11 mouse cellular contexts compared by ENCODE assay signal in genomic region chr12:103189771-103190170, GRCm38 (mm10). TPM values are rescaled to one million over a fixed set of nuclear protein-coding genes. Genes with fewer than 3 reads are reported as not detected.
A peak's percentile ranks its signal among the peaks of the same experiment; 100 is the strongest.
DNase-seq lines count a peak whose midpoint lies in the region; ATAC-seq and TF ChIP-seq lines count a peak whose summit lies in the region.
"Had no signal": no experiment of that assay in that cellular context is flagged by ENCODE, and none has a peak within 500 bp of the region (broad histone marks: within the 10 kb centered on the region; RNA-seq: fewer than 3 reads in every experiment).

No protein-coding gene starts in this region.

- H3K4me1 ChIP-seq in hindbrain, embryonic 13.5 days (replicated peaks) = peaks cover 12% of the 10 kb centered on the region
- no peaks in the 10 kb centered on the region for H3K4me1 ChIP-seq in hindbrain, embryonic 11.5 days (replicated peaks; ENCODE audit: control insufficient read depth, insufficient read depth, low read length)
- 0 out of 2 replicates have a peak, but pooled peaks cover 7% of the 10 kb centered on the region for H3K4me1 ChIP-seq in neural tube, embryonic 15.5 days

- H3K9ac ChIP-seq in hindbrain, embryonic 13.5 days = no peak overlapping the region
- no peak overlapping the region for H3K9ac ChIP-seq in hindbrain, embryonic 11.5 days (ENCODE audit: low read depth, low read length)
- no peak overlapping the region for H3K9ac ChIP-seq in neural tube, embryonic 15.5 days (replicated peaks)

- no peak for DNase-seq in hindbrain, embryonic 11.5 days (ENCODE audit: low spot score)
- peak; percentile 75 to 77 for DNase-seq in cerebellum, postnatal 10 days
- peak; percentile 78 to 86 for DNase-seq in layer of hippocampus, adult 2 months (ENCODE audit: low spot score in 2 of 2)
- DNase-seq in thymus, postnatal 36 days = no peak
- DNase-seq in thymus, postnatal 10 days (ENCODE audit: low spot score in 2 of 2) = no peak
- no peak for DNase-seq in spleen, postnatal 14 days (ENCODE audit: low spot score in 2 of 2)
- DNase-seq: adrenal gland, postnatal 10 days had no signal

- H3K36me3 ChIP-seq in hindbrain, embryonic 13.5 days = peaks cover 17% of the 10 kb centered on the region
- no peaks in the 10 kb centered on the region for H3K36me3 ChIP-seq in hindbrain, embryonic 11.5 days (ENCODE audit: control insufficient read depth, insufficient read depth, low read length)
- peaks cover 3% of the 10 kb centered on the region; the same call in 1 of the 2 replicates for H3K36me3 ChIP-seq in neural tube, embryonic 15.5 days

- TF ChIP-seq CTCF in layer of hippocampus, adult 2 months (conservative IDR thresholded peaks at IDR 0.05) = no peak

- H3K9me3 ChIP-seq in hindbrain, embryonic 13.5 days = no peaks in the 10 kb centered on the region
- no peaks in the 10 kb centered on the region for H3K9me3 ChIP-seq in hindbrain, embryonic 11.5 days (ENCODE audit: control insufficient read depth, low read length)
- H3K9me3 ChIP-seq in neural tube, embryonic 15.5 days (replicated peaks) = no peaks in the 10 kb centered on the region

- 63% methylated on average over 12 of the region's 12 CpGs for WGBS in hindbrain, embryonic 13.5 days
- WGBS in hindbrain, embryonic 11.5 days = 86% methylated on average over 12 of the region's 12 CpGs
- WGBS in neural tube, embryonic 15.5 days = 39% methylated on average over 12 of the region's 12 CpGs

- peak; percentile 36; the same call in 1 of the 2 replicates for ATAC-seq in hindbrain, embryonic 13.5 days (ENCODE audit: low FRiP score)
- ATAC-seq in hindbrain, embryonic 11.5 days (ENCODE audit: low FRiP score) = no peak
- peak; percentile 37; the same call in 1 of the 2 replicates for ATAC-seq in neural tube, embryonic 15.5 days (ENCODE audit: low FRiP score)

- no peak overlapping the region for H3K4me3 ChIP-seq in hindbrain, embryonic 13.5 days
- H3K4me3 ChIP-seq in hindbrain, embryonic 11.5 days (ENCODE audit: low read depth, low read length) = no peak overlapping the region
- H3K4me3 ChIP-seq in layer of hippocampus, adult 2 months = no peak overlapping the region
- H3K4me3 ChIP-seq in neural tube, embryonic 15.5 days (replicated peaks) = no peak overlapping the region

- no peaks in the 10 kb centered on the region for H3K27me3 ChIP-seq in hindbrain, embryonic 13.5 days
- H3K27me3 ChIP-seq in hindbrain, embryonic 11.5 days (ENCODE audit: control insufficient read depth, insufficient read depth, low read length) = no peaks in the 10 kb centered on the region
- H3K27me3 ChIP-seq in neural tube, embryonic 15.5 days (replicated peaks) = no peaks in the 10 kb centered on the region

- H3K4me2 ChIP-seq in hindbrain, embryonic 13.5 days = no peak overlapping the region
- H3K4me2 ChIP-seq in hindbrain, embryonic 11.5 days (replicated peaks; ENCODE audit: low read depth, low read length) = no peak overlapping the region
- no peak overlapping the region for H3K4me2 ChIP-seq in neural tube, embryonic 15.5 days

- 0 out of 2 replicates have a peak overlapping the region, but pooled peaks have one; percentile 8 for H3K27ac ChIP-seq in hindbrain, embryonic 13.5 days
- H3K27ac ChIP-seq in hindbrain, embryonic 11.5 days (ENCODE audit: low read depth, low read length) = no peak overlapping the region
- H3K27ac ChIP-seq in layer of hippocampus, adult 2 months = no peak overlapping the region
- no peak overlapping the region; the same call in 1 of the 2 replicates for H3K27ac ChIP-seq in neural tube, embryonic 15.5 days (replicated peaks)
- H3K27ac ChIP-seq: macrophage had no signal

RNA-seq across cellular contexts. Expression of gene Prima1, which starts 52.2 kb away (rescaled TPM):
- 1.3 and 1.7 TPM in 2 replicates for polyA plus RNA-seq in hindbrain, embryonic 13.5 days (2015; fragmentation: Nextera tagmentation; extraction: Ambion mirVana)
- 1.5 and 1.6 TPM in 2 replicates for polyA plus RNA-seq in hindbrain, embryonic 11.5 days (2014; fragmentation: Nextera tagmentation; extraction: Ambion mirVana)
- total RNA-seq in layer of hippocampus, adult 2 months (2021) = 1 to 10 TPM; 3.6 to 3.7 TPM
- polyA plus RNA-seq in neural tube, embryonic 15.5 days (2015; fragmentation: Nextera tagmentation; extraction: Ambion mirVana) = 2.0 and 3.2 TPM in 2 replicates
- polyA plus RNA-seq: heart, postnatal 0 days; macrophage had no signal

Comparison
In these comparisons a context has a peak if more than half of its experiments do, and no peak if none do; other contexts are left out.
1. DNase-seq: peak in cerebellum, postnatal 10 days (2 of 2) and layer of hippocampus, adult 2 months (2 of 2); none in hindbrain, embryonic 11.5 days (single experiment), thymus, postnatal 36 days (0 of 2), thymus, postnatal 10 days (0 of 2) and spleen, postnatal 14 days (0 of 2).